Mouse (Mus musculus): ENCODE measurements around the gene Slc7a6.

Gene Slc7a6

DNA sequence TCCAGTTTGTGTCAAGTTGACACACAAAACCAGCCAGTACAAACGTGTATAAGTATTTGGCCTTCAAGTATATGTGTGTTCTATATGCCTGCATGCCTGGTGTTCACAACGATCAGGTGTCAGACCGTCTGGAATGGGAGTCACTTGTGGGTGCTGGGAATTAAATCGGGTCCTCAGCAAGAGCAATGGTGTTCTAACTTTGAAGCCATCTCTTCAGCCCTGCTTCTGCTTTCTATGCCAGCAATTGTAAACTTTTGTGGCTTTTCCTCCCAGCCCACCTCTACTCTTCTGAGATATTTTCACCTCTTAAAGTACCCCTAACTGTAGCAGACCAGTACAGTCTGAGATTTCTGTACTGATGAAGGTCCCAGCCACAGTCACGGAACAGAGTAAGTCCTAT is 28.5 kb upstream of the Slc7a6 start:
- DNase-seq (ENCODE audit: low spot score in 2 of 2): no peak

DNA sequence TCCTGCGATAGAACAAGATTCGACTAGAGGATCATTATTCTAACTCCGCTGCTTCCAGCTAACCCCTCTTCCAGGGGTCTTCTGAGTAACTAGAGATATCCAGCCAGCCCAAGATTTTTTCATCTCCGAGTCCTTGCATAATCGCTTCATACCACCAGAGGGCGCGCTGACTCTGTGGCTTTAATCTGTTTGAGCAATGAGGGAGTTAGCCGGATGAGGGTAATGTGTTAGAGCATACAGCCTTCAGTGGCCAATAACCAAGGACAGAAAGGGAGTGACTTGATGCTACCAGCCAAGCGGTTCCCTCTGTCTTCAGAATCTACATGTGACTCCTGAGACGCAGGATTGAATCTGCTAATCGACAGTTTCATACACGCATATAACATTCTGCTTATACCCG is 27.9 kb upstream of the Slc7a6 start:
- DNase-seq (ENCODE audit: low spot score in 2 of 2): peak; percentile 79 to 82

- no peak for DNase-seq (ENCODE audit: low spot score in 2 of 2)
These were observed 23.3 kb upstream of the Slc7a6 start for GRCm38 (mm10) chr8:106145331-106145730.

GRCm38 (mm10) chr8:106146014-106146413 is 22.6 kb upstream of the Slc7a6 start:
- DNase-seq (ENCODE audit: low spot score in 2 of 2): no peak

GRCm38 (mm10) chr8:106147868-106148565 is 20.6 kb upstream of the Slc7a6 start:
- DNase-seq (ENCODE audit: low spot score in 2 of 2): no peak

GRCm38 (mm10) chr8:106149025-106149424 is 19.6 kb upstream of the Slc7a6 start:
- no peak for DNase-seq (ENCODE audit: low spot score in 2 of 2)

DNA sequence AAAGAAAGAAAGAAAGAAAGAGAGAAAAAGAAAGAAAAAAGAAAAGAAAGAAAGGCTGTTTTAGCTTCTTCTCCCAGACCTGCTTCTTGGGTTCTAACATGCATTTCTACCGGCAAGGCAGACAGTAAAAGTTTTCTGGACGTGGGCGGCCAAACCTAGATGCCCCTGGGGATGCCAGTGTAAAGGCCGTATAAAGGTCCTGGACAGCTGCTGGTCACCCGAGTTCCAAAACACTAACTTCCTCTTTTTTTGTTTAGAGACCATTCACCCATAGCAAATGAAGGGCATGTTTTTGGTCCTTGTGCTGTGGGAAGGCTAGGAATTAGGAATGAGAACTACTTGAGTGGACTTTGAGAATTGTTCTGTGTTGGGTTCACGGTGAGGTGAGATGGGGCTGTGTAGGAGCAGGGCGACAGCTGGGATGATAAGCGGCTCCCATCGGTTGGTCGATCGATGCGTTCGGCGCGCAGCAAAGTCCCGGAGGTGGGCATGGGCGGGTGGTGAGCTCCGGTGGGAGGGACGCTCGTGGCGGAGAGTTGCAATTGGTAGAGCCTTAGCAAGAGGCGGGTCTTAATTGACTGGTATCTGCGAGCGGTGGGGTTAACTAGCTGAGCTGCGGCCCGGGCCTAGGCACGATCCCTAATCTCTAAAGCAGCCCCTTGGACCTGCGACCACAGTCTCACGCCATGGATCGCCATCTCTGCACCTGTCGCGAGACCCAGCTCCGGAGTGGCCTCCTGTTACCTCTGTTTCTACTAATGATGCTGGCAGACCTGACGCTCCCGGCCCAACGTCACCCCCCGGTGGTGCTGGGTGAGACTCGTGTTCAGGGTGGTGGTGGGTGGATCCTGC is 18.6 kb upstream of the Slc7a6 start, which contains the start of gene Pla2g15:
Pla2g15 (plus strand) TSS at position 599 of the 852 bp plus-strand sequence.
- peak; percentile 69 to 89 for DNase-seq (ENCODE audit: low spot score in 2 of 2)

DNA sequence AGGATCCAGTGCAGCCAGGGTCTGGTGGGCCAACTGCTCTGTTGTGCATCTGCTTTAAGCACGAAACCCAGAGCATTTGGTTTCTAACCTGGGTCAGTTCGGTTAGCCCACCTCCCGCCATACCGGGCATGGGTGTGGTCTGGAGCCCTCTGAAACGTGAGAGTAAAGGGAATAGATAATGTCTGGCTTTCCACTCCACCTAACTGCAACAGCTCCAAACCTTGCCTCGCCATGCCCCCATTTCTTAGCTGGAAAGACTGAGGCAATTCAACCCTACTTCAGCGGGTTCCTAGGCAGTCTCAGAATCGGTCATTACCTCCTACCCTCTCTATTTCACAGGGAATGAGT is 18.0 kb upstream of the Slc7a6 start:
- no peak for DNase-seq (ENCODE audit: low spot score in 2 of 2)

- no peak for DNase-seq (ENCODE audit: low spot score in 2 of 2)
These were observed 17.6 kb upstream of the Slc7a6 start for GRCm38 (mm10) chr8:106151041-106151440.

DNA sequence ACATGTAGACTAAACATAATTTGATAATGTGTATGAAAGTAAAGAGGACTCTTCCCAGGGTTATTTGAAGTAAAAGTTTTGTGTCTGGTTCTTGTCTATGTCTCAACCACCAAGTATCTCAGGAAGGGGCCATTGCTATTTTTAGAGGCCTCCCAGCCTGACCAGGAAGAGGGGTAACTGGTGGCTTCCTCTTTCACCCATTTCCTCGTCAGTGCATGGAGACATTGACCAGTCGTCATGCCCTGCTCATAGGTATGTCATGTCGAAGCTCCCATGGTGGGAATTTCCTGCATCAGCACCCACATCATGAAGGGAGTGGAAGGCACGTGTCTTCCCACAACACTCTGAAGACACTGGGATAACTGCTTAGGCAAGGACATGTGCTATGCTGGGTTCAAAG is 15.8 kb upstream of the Slc7a6 start:
- no peak for DNase-seq (ENCODE audit: low spot score in 2 of 2)

- DNase-seq (ENCODE audit: low spot score in 2 of 2): no peak
These were observed 11.2 kb upstream of the Slc7a6 start for GRCm38 (mm10) chr8:106157419-106157818.

DNA sequence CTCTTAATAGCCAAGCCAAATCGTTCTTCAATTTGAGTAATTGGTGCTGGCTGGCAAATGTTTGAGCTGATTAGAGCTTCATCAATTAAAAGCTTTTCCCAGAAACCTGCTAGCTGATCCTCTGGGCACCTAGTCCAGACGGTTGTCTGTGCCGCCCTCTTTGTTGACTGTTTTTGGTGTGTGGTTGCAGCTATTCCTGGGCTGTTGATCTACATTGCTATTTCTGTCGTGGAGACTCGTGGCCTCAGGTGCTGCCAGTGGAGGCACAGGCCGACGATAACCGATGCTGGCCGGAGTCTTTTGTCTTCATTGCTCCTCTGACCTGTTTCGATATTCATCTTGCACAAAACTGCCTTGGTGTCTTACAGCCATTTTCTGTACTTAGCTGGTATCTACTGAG is 10.3 kb upstream of the Slc7a6 start:
- no peak for DNase-seq (ENCODE audit: low spot score in 2 of 2)

DNA sequence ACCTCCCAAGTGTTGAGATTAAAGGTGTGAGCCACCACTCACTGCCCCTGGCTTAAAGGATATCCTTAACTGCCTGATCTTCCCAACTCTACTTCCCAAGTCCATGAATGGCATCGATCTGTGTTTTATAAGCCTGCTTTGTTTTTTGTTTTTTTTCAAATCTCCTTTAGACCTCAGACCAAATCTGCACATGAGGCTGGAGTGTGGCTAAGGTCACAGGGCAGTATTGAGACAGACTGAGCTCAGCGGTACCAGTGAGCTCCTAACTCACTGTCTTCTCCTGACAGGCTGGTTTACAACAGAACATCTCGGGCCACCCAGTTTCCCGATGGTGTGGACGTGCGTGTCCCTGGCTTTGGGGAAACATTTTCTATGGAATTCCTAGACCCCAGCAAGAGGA is 8.8 kb upstream of the Slc7a6 start:
- no peak for DNase-seq (ENCODE audit: low spot score in 2 of 2)

GRCm38 (mm10) chr8:106163251-106163650 is 5.4 kb upstream of the Slc7a6 start:
- DNase-seq (ENCODE audit: low spot score in 2 of 2): no peak

DNA sequence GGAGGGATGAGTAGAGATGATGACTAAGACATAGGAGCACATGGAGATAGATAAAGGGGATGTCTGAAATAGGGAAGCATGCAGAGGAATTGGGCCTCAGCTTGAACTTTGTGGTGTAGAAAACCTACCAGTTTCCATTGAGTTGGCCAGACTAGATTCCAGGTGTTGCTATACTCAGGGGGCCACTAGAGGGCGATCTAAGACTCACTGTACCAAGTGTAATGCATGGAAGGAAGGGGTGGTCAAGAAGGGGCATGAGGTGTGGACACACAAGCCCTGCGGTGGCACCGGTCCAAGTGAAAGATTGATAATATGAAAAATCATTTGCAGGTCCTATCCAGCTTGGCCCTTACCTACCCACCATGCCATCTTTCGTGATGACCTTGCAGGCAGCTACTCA is 3.2 kb upstream of the Slc7a6 start:
- peak; percentile 52 to 71 for DNase-seq (ENCODE audit: low spot score in 2 of 2)

- DNase-seq (ENCODE audit: low spot score in 2 of 2): no peak
These were observed 618 bp downstream of the Slc7a6 start for GRCm38 (mm10) chr8:106169017-106169933.

- no peak for DNase-seq (ENCODE audit: low spot score in 2 of 2)
These were observed 1.4 kb downstream of the Slc7a6 start for GRCm38 (mm10) chr8:106169934-106170480.

DNA sequence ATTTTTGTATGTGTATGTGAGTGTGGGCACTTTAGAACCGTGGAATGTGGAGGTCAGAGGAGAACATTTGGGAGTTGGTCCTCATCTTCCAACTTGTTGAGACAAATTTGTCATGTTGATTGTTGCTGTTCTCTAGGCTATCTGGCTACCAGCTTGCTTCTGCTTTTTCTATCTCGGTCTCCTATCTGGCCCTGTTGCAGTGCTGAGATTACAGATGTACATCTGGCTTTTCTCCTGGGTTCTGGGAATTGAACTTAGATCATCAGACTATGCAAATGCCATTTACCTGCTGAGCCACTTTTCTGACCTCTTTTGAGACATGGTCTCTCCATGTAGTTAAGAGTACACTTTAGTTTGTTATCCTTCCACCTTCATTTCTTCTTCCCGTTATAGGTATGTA is 4.9 kb downstream of the Slc7a6 start:
- DNase-seq (ENCODE audit: low spot score in 2 of 2): no peak

- no peak for DNase-seq (ENCODE audit: low spot score in 2 of 2)
These were observed 8.2 kb downstream of the Slc7a6 start for GRCm38 (mm10) chr8:106176891-106177290.

DNA sequence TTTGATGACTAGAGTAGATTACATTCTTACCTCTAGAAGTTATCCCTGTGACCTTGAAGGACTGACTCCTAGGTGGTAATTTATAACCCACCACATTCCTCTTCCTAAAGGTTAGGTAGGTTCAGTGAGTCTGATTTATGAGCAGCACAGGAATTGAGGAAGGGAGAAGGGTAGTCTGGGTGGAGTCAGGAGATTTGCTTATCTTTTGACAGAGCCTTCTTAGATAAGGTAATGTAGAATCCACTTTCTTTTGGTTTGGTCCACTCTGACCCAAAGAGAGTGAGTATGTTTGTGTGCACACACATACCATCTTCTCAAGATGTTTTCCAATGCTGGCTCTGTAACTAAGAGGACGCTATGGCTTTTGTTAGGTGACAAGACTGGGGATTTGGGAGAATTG is 8.9 kb downstream of the Slc7a6 start:
- DNase-seq (ENCODE audit: low spot score in 2 of 2): no peak

DNA sequence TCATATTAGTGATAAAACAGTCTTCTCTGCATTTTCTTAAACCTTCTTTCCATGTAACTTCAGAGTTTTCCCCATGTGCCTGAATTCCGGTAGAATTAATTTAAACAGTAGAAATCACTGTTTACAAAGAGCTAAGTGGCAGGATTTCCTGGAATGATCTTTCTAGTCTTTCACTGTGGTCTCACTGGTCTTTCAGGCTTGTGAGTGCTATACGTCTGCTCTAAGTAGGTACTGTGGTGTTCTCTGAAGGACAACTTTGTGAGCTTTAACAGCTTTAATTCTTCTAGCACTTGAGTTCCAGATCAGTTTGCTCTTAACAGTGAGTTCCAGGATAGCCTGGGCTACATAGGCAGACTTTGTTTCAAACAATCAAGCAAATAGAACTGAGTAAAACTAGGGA is 9.8 kb downstream of the Slc7a6 start:
- no peak for DNase-seq (ENCODE audit: low spot score in 2 of 2)
